Mouse (Mus musculus) right cerebral cortex, postnatal 4 days (tissue): Measurements from ENCODE around the gene Fbn1.

ENCODE experiments used
- DNase-seq: peaks from one replicate; pipeline ENCODE4 v3.0.0-alpha.2; 2022

The Fbn1 gene

DNA sequence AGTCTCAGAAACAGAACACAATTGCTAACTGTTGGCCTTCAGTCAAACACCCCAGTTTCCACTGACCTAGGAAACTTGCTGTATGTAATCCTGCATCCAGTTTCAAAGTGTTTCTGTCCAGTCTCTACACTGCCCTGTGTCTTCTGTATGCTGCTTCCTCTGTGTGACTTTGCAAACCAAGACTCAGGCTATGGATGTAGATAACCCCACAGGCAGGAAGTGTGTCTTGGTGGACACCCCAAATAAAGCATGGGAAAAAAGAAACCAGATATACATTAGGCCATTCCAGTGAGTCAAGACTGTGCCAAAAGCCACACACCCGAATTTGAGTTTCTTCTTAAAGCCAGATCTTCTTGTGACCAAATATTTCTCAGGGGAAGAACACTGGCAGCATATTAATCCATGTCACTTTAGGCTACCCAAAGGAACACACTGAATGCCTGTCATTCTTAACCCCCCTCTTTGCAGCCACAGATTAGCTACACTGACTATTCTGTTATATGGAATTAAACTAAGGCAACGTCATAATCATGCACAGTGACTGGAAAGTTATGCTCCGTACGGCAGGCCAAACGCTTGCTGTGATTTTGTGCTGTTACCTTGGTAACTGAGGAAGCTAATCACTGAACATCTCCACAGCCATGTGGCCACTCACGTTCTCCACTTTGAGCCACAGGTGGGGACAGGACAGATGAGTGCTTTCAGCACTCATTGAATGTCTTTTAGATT, 55.3 kb downstream of the Fbn1 start:
- no peak for DNase-seq

DNA sequence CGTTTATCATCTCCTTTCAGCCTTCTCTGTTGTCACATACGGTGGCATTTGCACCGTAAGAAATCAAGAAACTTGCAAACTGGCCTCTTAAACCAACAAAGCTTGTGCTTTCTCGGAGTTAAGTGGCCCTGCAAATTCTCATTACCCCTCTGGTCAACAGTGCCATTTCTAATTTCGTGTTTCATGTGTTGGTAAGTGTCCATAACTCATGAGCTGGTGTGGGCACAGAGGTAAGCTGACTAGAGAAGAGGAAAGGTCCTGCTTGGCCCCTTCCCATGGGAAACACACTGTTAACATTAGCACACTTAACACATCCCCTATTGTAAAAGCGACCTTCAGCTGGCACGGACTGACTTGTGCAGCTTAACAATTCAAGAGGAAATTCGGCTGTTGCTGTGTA, 58.4 kb downstream of the Fbn1 start:
- DNase-seq, result no peak

DNA sequence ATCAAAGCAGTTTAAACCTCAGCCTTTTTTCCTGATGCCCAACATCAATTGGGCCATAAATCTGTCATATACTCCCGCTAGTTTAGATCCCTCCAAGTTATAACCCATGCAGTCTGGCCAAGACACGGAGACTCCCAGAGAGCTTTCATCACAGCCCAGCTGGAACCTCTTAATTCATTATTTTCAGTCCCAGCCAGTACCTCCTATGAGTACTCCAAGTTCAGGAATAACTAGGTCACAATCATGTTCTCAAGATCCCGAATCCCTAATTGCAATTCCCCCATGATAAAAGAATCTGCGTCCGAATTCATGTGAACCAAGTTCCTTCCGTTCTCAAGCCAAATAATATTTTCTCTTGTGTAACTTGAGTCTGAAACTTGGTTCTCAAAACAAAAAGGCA, 58.9 kb downstream of the Fbn1 start:
- DNase-seq, result no peak

DNA sequence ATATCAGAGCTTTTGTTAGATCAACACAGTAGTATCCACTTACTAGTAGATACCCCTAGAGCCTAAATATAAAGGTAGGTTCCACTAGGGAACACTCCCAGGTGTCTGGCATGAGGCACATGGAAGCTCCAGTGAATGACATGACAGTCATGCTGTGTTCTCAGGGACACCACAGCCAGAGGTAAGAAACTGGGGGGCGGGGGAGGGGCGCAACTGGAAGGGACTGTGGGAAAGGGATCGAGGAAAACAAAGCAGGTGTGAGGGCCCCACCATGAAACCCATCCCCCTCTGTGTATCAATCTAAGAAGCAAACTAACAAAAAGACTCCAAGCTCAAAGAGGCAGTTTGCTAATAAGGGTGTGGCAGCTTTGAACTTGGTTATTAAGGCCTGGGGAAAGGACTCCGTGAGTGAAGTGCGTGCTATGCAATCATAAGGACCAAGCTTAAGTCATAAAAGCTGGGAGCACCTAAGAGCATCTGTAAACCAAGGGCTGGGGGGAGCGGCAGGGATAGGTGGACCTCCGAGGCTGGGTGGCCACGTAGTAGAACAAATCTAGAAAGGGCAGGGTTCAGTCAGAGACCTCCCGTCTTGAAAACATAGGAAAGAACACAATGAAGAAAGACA, 60.4 kb downstream of the Fbn1 start:
- no peak for DNase-seq

DNA sequence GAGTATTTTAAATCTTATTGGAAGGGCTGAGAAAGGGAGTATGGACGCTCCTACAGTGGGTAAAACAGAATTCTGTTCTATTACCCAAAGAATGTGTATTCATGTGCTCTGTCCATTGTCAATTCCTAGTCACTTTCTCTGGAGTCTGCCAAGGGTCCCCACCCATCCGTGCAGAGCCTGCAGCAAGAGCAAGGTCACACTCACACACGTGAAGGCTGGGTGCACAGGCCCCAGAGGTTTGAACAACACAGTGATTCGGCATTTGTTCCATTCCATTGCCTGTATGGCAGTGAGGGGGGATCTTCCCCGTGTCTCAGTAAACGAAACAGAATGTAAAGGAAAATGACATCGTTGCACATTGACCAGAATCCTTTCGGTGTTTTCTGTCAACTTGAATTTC, 69.4 kb downstream of the Fbn1 start:
- no peak for DNase-seq

DNA sequence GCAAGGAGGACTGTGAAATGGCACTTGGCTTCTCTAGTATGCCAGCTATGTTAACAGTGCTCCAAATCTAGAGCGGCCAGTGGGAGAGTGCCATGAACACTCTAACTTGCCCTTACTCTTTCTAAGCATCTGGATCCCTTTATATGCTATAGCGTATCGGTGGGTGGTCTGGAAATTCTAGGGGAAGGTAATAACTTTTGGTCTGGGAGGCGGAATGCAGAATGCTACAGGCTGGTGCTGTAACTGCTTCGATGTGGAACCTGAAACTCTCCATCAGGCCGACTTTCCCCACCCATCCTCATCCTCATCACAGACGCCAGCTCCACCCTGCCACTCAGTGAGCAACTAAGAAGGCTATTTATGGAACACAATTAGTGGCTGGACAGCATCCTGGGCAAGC, 71.6 kb downstream of the Fbn1 start:
- DNase-seq, result no peak

DNA sequence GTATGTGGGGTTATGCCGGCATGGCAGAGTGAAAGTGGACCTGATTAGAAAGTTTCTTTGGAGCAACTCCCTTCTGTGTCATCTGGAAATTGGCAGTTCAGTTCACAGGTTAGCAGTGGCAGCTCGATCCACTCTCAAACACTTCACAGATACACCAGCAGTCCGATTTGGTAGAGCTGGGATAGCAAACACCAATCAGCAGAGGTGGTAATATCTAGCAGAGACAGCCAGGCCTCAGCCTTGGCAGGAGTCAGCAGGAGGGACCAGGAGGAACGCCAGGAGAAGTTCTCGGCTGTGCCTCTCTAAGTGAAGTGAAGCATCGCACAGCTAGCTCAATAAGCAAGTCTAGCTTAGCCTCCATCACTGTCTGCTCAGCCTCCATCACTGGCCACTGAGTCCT, 74.3 kb downstream of the Fbn1 start:
- DNase-seq, result no peak

DNA sequence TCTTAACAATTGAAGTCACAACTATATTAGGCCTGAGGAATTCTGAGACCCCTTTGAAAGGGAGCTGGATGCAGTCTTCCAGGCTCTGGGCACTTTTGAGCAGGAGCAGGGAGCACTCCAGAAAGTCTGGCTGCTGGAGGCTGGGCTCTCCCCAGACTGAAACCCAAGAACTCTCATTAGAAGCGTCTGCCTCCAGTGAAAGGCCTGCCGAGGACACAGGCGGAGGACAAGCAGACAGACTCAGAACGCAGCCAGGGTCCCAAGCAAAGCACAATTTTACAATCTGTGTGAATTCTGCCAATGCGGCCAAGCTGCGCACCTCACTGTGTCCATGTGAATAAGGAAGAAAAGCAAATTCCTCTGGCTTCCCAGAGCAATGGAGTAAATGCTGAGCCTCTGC, 76.3 kb downstream of the Fbn1 start:
- no peak for DNase-seq

DNA sequence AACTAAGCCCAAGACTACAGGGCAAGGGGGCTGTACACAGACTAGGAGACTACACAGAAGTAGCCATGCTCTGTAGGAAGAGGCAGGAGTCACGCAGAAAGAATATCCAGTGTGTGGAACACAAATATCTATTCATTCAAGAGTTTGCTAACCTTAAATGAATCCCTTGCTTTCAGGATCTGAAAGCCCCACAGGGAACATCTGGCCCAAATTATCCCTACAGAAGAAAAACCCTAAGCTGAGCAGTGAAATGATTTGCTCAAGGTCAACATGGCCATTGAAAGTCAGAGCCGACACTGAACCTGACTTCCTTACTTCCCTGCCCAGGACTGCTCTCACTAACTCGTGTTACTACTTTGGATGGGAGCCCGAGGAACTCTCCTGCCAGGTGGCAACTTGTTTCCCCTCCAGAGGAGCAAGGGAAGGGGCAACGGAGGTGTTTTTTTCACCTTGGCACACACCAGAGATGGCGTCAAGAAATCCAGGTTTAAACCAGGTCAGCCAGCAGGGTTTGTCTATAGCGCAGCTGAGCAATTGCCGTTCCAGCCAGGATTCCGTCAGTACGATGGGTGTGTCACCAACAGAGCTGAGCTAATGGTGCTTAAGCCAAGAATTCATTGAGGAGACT, 78.9 kb downstream of the Fbn1 start:
- no peak for DNase-seq

DNA sequence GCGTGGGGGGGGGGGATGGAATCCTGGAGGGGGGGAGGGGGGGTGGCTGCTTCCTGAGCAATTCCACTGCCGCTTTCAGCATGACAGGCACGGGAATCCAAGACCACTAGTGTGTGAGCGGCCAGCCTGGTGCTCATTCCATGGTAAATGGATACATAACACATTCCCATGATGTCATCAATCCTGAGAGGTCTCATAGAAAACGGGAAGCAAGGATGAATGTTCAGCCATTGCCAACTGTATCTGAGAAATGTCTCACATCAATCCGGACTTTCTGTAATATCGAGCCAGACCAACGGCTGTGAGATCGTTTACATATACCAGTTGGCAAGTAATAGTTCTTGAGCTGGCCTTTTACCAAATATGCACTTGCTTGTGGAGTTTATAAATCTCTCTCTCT, 87.2 kb downstream of the Fbn1 start:
- no peak for DNase-seq

DNA sequence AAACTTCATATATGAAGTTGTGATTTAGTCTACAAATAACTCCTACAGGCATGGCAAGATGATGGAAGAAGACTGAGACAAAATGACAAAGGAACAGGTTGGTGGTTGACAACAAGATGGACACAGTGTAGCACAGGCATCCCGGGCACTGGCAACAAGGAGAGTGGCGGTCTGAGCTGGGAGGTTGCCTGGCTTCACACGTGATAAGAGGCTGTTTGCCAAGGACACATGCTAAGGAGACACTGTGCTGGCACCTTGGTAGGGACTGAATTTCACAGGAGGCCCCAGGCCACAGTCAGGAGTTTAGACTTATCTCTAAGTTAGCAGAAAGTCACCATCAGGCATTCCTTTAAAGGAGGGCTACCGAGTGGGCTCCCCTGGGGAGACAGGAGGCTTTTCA, 88.1 kb downstream of the Fbn1 start:
- no peak for DNase-seq

DNA sequence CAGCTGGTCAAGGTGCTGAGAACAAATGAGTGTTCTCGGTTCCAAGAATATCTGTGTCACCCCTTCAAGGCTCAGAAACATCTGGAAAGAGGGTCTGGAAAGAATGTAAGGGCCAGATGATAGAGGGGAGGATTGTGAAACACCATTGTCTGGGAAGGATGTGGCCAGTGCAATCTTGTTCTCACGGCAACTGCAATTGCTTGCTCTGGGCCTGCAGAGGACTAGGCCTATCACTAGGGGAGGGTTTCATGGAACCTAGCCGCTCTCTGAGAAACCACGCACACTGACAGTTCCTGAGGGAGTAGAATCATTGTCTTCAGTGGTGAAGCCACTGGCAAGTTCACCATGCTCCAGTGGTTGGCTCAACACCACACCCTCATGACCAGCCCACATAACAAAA, 89.2 kb downstream of the Fbn1 start:
- no peak for DNase-seq

DNA sequence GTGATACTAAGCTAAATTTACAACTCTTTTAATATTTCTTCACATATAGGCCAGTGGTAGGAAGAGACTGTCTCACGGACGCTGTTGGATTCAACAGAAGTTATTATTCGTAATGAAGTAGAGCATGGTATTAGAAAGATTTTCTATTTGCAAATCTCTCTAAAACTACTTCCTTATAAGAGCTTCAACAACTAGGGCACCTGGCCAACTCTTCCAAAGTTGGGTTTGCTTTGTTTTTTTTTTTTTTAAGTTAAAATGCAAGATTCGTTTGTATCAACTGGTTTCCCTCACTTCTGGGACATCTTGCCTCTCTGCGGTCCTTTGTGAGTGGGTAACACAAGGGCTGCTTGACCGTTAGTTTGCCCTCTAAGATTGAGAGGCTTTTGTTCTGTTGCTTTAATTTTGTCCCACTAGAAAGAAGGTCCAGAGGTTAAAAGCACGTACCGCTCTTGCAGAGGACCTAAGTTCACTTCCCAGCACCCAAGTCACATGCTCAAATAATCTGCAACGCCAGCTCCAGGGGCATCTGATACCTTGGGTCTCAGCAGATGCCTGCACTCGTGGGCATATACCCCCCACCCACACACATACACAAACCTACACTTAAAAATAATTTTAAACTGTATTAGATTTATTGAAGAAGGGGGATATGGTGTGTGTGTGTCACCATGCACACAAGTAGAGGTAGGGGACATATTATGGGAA, 91.1 kb downstream of the Fbn1 start:
- no peak for DNase-seq

DNA sequence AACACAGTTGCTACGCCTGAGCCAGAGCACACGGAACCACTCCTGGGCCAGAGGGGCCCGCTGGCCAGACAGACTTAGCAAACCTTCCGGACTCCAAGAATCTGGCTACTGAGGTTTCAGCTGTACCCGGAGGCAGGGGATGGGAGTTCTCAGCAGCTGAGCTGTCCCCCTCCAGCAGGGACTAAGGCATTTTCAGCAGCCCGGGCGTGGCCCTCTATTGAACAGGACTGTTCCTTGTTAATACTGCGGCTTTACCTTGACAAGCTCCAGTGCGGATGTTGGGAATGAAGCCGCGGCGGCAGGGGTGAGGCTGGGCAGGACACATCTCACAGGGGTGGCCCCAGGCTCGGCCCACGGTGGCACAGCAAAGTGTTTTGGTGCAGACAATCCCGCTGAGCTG, 95.4 kb downstream of the Fbn1 start:
- no peak for DNase-seq

DNA sequence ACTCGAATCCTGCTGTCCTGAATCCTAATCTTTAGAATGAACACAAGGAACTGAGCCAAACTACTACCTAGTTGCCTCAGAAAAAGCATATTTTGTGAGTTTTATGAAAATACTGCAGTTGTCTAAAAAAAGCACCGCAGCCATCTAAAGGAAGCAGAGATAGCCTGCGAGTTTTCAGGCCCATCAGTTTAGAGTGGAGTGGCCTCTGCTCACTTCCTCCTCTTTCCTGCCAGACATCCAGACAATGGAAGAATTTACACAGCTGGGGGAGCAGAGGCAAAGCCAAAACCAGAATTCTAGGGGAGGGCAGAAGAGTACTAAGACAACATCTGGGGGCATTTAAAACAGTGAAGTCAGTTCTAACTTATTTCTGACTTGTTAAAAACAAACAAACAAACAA, 96.0 kb downstream of the Fbn1 start:
- no peak for DNase-seq

DNA sequence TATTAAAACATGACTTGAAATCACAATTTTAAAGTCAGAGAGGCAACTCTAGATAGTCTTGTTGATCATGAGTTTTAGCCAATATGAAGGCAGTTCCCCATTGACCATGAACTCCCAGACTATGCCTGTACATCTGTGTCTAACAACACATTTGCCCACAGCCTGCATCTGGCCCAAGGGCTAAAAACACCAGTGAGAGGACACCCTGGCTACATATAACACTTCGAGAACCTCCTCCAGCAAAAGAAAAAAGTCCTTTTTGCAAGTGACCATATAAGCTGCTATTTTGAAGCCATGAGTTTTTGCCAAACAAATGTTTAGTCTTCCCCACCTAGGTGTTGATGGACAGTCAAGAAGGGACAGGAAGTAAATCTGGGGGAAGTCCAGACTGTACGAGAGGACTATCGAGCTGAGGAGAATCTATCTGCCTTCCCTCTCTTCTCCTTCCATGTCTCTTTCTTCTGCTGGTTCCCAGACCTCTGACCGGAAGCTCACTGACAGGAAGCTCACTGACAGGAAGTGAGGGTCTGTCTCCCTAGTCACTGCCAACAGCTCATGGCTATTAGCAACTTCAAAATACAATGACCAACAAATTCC, 103.2 kb downstream of the Fbn1 start:
- DNase-seq, result no peak

DNA sequence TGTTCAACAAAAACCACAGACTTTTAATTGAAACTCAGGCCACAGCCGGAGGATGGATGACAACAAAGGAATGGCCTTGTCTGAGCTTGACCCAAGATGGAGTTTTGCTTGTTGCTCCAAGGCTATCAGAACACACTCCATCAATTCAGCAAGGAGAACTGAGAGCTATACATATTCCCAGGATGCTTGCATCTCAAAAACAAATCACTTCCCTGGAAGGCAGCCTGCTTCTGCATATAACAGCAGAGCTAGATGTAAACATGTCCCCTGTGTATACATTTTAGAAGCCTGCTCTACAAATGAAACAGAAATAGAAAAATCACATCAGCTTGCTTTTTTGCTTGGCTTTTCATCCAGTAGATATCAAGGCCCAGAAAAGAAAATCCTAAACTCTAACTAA, 105.5 kb downstream of the Fbn1 start:
- DNase-seq, result no peak

DNA sequence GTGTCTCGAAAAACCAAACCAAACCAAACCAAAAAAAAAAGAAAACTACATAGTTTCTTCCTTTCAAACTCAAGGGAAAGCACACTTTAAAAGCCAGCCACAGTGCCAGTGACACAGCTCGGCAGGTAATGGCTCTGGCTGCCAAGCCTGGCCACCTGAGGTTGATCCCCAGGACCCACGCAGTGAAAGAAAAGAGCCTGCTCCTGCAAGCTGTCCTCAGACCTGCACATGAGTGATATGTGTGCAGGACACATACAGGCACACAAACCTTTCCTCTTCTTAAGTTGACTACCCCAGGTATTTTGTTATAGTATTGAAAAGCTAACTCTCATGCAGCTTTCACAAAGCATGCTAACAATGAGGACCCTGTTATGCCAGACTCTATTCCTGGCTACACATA, 107.7 kb downstream of the Fbn1 start:
- no peak for DNase-seq

DNA sequence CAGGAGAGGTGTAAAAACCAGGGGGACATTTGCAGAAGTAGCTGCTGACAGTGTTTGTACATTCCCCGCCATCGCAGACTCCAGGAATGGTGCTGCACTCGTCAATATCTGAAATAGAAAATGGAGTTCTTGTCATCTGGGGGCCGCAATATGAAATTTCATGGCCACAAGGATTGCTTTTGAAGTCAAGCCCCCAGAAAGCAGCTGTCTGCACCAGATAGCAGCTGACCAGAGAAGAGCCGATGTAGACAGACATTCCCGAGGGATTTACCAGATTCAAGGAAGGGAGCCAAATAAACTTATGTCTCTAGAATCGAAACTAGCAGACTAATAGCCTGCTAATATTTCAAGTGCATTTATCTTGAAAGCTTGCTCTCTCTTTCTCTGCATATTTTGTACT, 110.0 kb downstream of the Fbn1 start:
- no peak for DNase-seq

DNA sequence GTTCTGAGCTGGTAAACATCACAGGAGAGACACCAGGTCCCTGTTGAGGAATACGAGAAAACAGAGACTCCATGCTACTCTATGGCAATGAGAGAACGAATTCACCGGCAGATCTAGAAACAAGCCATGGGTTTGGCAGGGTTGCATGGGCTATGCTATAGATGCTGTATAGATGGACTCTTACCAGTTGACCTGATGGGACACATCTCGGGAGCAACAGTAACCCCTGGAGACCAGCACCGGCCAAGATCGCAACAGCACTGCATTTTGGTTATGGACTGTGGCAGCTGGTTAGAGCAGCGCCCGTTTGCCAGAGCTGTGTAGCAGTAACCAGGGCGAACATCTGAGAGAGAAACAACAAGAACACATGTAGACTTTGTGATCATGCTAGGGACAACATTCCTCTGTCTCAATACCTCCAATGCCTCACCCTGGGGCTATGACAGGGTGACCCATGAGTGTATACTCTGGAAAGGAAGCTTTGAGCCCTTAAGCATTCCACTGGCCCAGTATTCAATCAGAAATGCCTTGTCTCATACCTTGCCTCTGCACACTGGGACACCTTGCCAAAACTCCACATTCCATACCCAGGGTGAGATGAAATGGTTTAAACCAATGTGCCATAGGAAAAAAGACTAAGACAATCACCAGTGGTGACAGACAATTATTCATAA, 113.2 kb downstream of the Fbn1 start:
- DNase-seq, result no peak

DNA sequence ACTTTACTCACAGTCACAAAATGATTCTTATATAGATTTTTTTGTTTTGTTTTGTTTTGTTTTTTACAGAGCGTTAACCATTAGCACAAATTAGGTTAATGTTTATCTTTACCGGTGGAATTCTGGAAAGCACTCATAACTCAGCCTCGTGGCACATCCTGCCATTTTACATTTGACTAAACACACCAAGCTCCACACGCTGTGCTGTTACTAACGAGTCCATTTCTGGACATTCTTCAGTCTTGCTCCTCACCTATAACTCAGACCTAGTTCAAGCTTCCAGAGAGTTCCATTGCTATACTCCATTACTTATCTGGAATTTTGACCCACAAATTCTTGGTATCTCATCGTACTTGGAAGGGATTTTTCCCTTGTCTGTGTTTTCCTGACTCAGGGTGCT, 116.2 kb downstream of the Fbn1 start:
- DNase-seq, result no peak

DNA sequence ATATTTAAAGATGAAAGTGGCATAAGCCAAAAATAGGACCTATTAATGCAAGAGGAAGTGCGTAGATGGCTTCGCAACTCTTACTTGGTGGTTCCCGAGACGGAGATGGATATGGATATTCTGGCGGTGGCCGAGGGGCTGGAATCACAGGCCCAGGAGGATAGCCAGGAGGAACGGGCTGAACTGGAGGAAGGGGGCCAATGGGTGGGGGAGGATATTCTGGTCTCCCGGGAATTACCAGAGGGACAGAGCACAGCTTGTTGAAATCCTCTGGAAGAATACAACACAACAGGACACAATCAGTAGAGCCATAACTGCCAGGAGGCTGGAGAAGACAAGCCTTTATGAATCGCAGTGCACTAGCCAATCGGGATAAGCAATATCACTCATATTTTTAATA, 118.0 kb downstream of the Fbn1 start:
- DNase-seq, result no peak
